Mouse (Mus musculus): ENCODE measurements around the gene Fam243. TPM values are rescaled to one million over a fixed set of nuclear protein-coding genes. Genes with fewer than 3 reads are reported as not detected.

Fam243 gene
- polyA plus RNA-seq (2015; fragmentation: Nextera tagmentation; extraction: Ambion mirVana), result not detected in 2 replicates

GRCm38 (mm10) chr16:92321341-92321740, at the start of gene Fam243:
Gene Fam243 (minus strand): TSS chr16:92321441.

GRCm38 (mm10) chr16:92359229-92359628, 38.0 kb upstream of the Fam243 start, which contains the start of gene Kcne1:
Gene Kcne1 (minus strand): TSS chr16:92359468.

GRCm38 (mm10) chr16:92300649-92301411, 20.4 kb downstream of the Fam243 start, which contains the start of gene Smim11:
Gene Smim11 (plus strand): TSS chr16:92301286.

GRCm38 (mm10) chr16:92292101-92292500, 29.1 kb downstream of the Fam243 start, which contains the start of gene Kcne2:
Gene Kcne2 (plus strand): TSS chr16:92292389.

Other genes with a start within 250 kb of the Fam243 start
- gene Kcne2, start 29.1 kb downstream of the Fam243 start, polyA plus RNA-seq (2015; fragmentation: Nextera tagmentation; extraction: Ambion mirVana), result not detected in 2 replicates
- gene Smim11, start 20.2 kb downstream of the Fam243 start, polyA plus RNA-seq (2015; fragmentation: Nextera tagmentation; extraction: Ambion mirVana), result 184 and 191 TPM in 2 replicates
- 0.80 and 1.7 TPM in 2 replicates for gene Kcne1, start 38.0 kb upstream of the Fam243 start, polyA plus RNA-seq (2015; fragmentation: Nextera tagmentation; extraction: Ambion mirVana)
- gene Rcan1, start 149.4 kb upstream of the Fam243 start, polyA plus RNA-seq (2015; fragmentation: Nextera tagmentation; extraction: Ambion mirVana), result 18.9 and 23.6 TPM in 2 replicates
- gene Clic6, start 164.3 kb upstream of the Fam243 start, polyA plus RNA-seq (2015; fragmentation: Nextera tagmentation; extraction: Ambion mirVana), result 0.77 and 0.84 TPM in 2 replicates

Measured in adrenal gland, postnatal 0 days (tissue).